Mouse (Mus musculus): ENCODE results near the gene Ruvbl1.

DNA sequence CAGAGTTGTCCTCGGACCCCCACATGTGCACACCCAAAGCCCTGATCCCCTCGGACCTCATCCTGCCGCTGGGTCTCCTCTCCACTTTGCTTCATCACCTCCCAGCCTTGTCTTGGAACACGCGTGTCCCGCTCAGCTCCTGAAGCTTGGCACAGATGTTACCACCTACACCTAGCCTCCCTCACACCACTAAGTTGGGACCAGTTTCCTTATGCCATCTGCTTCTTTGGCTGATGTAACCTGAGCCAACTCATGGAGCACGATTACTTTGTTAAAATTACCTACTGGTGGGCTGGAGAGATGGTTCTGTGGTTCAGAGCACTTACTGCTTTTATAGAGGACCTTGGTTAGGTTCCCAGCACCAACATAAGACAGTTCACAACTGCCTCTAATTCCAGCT lies 56.6 kb downstream of the Ruvbl1 start:
- TF ChIP-seq CTCF (IDR thresholded peaks at IDR 0.05; ENCODE audit: low read depth, low read length): no peak
- no peak for TF ChIP-seq POLR2A (IDR thresholded peaks at IDR 0.05; ENCODE audit: borderline replicate concordance, low read depth, low read length)

All from bone marrow macrophage, adult 2 months (primary cell).